Mouse (Mus musculus) thymus, adult 18-20 months (tissue): ENCODE data around the gene Stoml2.

Experiments
- DNase-seq, 2 experiments: peaks; one replicate each; pipeline ENCODE4 v3.0.0; 2022; ENCODE audit warnings: mixed read lengths in 2 of 2

Gene Stoml2

GRCm38 (mm10) chr4:43037860-43038566, 6.5 kb upstream of the Stoml2 start:
- DNase-seq: no peak

- DNase-seq: no peak
Measured at GRCm38 (mm10) chr4:43036356-43036755, 4.8 kb upstream of the Stoml2 start.

- no peak for DNase-seq
Measured at GRCm38 (mm10) chr4:43035851-43036250, 4.3 kb upstream of the Stoml2 start.

GRCm38 (mm10) chr4:43033481-43033880, 2.0 kb upstream of the Stoml2 start:
- no peak for DNase-seq

- DNase-seq: no peak
Measured at GRCm38 (mm10) chr4:43032501-43032900, 991 bp upstream of the Stoml2 start.

GRCm38 (mm10) chr4:43030780-43031230, 705 bp downstream of the Stoml2 start:
- DNase-seq: no peak

GRCm38 (mm10) chr4:43030352-43030751, 1.2 kb downstream of the Stoml2 start:
- no peak for DNase-seq

- DNase-seq: no peak
Measured at GRCm38 (mm10) chr4:43029749-43030148, 1.8 kb downstream of the Stoml2 start.

- DNase-seq: no peak
Measured at GRCm38 (mm10) chr4:43029121-43029520, 2.4 kb downstream of the Stoml2 start.

- DNase-seq: peak; percentile 82 to 86
Measured at GRCm38 (mm10) chr4:43025084-43025960, 6.2 kb downstream of the Stoml2 start, which contains the start of gene Pigo. Gene Pigo (minus strand): TSS chr4:43025819.

- DNase-seq: no peak
Measured at GRCm38 (mm10) chr4:43024673-43025072, 6.8 kb downstream of the Stoml2 start.

GRCm38 (mm10) chr4:43021341-43021740, 10.2 kb downstream of the Stoml2 start:
- no peak for DNase-seq

GRCm38 (mm10) chr4:43020876-43021275, 10.6 kb downstream of the Stoml2 start:
- DNase-seq: no peak

- DNase-seq: no peak
Measured at GRCm38 (mm10) chr4:43019641-43020465, 11.7 kb downstream of the Stoml2 start.

- DNase-seq: no peak
Measured at GRCm38 (mm10) chr4:43019176-43019575, 12.3 kb downstream of the Stoml2 start.

- DNase-seq: no peak
Measured at GRCm38 (mm10) chr4:43018156-43018555, 13.4 kb downstream of the Stoml2 start.

- DNase-seq: no peak
Measured at GRCm38 (mm10) chr4:43012091-43012490, 19.4 kb downstream of the Stoml2 start.

GRCm38 (mm10) chr4:43010161-43011038, 21.1 kb downstream of the Stoml2 start, which contains the start of gene Fancg:
Gene Fancg (minus strand): TSS chr4:43010506.
- peak; percentile 79 to 84 for DNase-seq

GRCm38 (mm10) chr4:43005765-43006164, 25.7 kb downstream of the Stoml2 start:
- DNase-seq: no peak

GRCm38 (mm10) chr4:43004951-43005350, 26.6 kb downstream of the Stoml2 start:
- DNase-seq: no peak

GRCm38 (mm10) chr4:43002756-43003439, 28.6 kb downstream of the Stoml2 start:
- no peak for DNase-seq
